Mouse (Mus musculus) left cerebral cortex, adult 8-10 months (tissue): ENCODE measurements at regions not wholly inside any gene's neighbourhood (a gene's known extent, or its start where the extent isn't known, plus 50 kb on each side); places are given as distances from the start of the nearest gene placed in this dataset.
"Not testable (repeated sequence)": the region's sequence is repeated elsewhere in the genome, so short reads cannot be mapped to it uniquely, and the experiment has no call there.

Experiments
- DNase-seq, 2 experiments: peaks; one replicate each; pipeline ENCODE4 v3.0.0; 2022; ENCODE audit warnings: low spot score in 2 of 2

DNA sequence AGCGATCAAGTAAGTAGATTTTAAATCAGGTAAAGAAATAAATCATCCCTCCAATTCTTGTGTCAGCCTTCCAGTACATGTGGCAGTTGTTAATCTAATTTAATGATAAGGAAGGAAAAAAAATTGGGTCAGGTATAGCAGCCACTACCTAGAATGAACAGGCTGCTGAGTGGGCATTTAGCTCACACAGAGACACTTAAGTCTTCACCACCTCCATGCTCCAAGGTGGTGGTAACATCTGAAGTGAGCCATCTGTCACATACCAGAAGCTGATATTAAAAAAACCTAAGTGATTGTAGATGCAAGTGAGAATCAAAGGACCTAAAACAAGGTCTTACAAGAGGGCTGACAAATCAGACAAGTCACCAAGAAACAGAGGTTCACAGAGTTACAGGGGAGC is 549.6 kb upstream of the Chordc1 start:
- peak in 1 of 2 experiments; percentile 22 for DNase-seq

DNA sequence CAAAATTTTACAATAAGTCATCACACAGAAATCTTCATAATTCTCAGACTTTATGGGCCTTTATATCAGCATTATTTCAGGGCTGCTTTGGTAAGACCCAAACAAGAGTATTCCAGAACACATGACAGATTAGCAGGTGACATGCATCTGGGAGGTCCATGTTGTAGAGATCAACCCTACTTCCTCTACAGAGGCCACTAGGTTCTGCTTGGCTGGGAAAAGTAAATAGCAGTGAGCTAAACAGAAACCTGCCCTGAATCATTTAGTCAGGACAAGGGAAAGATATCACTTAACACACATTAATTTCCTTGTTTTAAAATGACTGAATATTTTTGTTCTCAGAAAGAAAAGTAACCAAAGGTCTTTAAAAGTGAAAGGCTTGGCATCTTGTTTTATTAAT is 546.7 kb upstream of the Chordc1 start:
- no peak for DNase-seq

DNA sequence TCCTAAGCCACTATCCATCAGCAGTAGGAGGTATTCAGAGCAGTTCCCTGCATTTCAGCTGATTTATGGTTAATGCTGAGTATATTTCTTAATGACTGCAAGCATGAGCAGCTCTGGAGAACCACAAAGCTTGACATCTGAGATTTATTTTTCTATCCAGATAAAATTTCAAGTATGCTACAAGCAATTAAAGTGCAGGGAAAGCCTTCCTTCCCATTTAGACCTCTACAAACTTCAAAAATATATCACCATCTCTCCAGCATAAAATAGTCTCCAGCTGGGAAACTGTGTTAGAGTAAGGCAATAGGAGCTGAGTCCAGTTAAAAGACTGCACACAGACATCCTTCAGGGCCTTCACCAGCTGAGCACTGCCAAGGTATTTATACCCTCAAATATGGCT is 546.2 kb upstream of the Chordc1 start:
- no peak for DNase-seq

DNA sequence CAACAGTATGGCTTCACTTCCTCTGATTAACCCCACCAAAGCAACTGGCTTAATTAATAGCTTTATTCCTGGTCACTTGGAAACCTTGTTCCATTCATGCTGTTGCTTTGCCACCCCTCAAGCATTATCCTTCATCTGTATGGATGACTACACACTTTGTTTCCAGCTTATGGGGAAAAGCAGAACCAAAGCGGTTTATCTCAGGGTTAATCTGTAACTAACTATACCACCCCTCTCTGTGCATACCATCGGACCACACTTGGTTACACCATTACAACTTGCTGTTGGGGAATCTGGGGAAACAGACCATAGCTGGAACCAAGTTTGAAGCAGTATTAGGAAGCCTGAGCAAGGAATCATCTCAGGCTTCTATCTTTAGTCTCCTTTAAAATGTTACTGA is 500.1 kb upstream of the Chordc1 start:
- not testable (repeated sequence) for DNase-seq

DNA sequence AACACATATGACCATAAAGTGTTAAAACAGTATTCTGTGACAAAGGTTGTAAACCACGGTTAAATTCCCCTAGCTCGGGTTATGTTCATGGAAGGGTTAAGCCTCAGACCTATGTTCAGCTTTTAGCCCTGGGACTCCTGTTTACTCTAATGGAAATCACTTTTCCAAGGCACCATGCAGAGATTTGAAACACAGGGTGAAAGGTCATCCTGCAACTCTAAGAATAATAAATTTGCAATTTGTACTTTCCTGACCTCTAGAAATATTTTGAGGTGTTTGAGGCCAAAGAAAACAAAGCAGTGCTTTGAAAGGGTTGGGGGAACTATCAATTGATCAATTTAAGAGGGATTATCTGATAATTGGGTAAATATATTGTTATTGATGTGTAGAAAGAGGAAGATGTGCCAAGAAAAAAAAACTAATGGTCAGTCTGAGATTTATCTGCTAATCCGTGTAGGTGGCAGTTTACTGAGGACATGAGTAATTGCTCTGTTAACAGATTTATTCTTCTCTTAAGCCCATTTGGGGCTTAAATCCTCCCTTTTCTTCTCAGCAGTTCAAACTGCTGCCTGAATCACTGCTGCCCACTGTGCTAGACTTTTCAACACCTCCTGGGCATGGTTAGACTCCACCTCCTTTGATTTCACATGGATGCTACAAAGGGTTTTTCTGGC is 475.1 kb upstream of the Chordc1 start:
- no peak for DNase-seq

DNA sequence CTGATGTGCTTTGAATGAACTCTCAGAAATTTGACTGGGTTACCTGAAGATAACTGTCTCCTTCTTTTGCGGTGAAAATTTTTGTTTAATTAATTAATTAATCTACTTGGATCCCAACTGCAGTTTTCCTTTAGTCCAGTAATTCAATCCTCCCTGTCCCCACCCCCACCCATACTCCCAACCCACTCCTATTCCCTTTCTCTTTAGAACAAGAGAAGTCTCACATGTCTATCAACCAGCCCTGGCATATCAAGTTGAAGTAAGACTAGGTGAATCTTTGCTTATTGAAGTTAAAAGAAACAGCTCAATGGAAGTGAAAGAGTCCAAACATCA is 474.6 kb upstream of the Chordc1 start:
- DNase-seq: no peak

DNA sequence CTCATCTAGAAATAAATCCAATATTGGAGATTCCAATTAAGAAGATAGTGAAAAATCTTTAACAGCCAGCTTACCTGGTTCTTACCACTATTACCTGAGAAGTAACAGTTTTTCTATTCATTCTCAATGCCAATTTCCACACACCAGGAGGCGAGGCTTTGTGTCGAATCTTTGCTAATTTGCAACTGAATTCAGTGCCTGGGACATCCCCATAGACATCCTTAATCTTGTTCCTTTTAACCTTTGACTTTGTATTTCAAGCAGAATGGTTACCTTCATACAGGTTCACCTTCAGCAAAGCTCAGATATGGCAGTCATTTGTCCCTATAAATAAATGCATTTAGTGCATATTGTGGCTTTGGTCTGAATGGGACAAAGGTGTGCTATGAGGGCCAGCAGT is 426.4 kb upstream of the Chordc1 start:
- DNase-seq: no peak

DNA sequence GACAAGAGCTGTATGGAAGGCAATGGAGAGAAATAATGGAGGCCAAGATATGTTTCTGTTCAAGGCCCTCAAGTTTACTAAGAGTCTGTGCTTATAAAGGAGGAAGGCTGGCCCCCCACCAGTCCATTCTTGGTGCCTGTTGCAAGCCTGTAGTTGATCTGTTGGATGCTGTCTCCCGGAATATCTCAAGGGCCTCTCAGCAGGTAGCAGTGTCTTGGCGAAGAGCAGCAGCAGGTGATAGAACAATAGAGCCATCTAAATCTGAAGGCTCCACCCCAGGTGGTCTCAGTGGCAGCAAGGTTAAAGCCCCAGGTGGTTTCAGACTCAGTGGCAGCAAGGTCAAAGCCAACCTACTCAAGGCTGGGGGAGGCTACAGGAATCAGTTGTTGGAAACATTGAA is 417.1 kb upstream of the Chordc1 start:
- no peak for DNase-seq
